Mouse (Mus musculus): ENCODE data around the gene Atp8b2. TPM values are rescaled to one million over a fixed set of nuclear protein-coding genes. Genes with fewer than 3 reads are reported as not detected.

Atp8b2 gene
- polyA plus RNA-seq, 1 experiment from 2014 or later: 6.2 TPM

- H3K9ac ChIP-seq (ENCODE audit: low read depth, low read length): no peak overlapping the region
- no peaks in the 10 kb centered on the region for H3K27me3 ChIP-seq (replicated peaks; ENCODE audit: control insufficient read depth, insufficient read depth, low read length)
- H3K4me2 ChIP-seq (ENCODE audit: low read depth, low read length): no peak overlapping the region
- H3K27ac ChIP-seq (ENCODE audit: low read length): no peak overlapping the region
- 88% methylated on average over 4 of the region's 4 CpGs for WGBS
- H3K36me3 ChIP-seq (ENCODE audit: control insufficient read depth, insufficient read depth, low read length): no peaks in the 10 kb centered on the region
- H3K4me1 ChIP-seq (ENCODE audit: control insufficient read depth, insufficient read depth, low read length): no peaks in the 10 kb centered on the region
- H3K4me3 ChIP-seq (ENCODE audit: low read length): no peak overlapping the region
- no peaks in the 10 kb centered on the region for H3K9me3 ChIP-seq (ENCODE audit: control insufficient read depth, low read length)
- no peak for ATAC-seq
Observed at GRCm38 (mm10) chr3:89987822-89988221, 24.5 kb upstream of the Atp8b2 start.

GRCm38 (mm10) chr3:89987211-89987610 is 23.9 kb upstream of the Atp8b2 start:
- H3K4me1 ChIP-seq (ENCODE audit: control insufficient read depth, insufficient read depth, low read length): no peaks in the 10 kb centered on the region
- H3K9ac ChIP-seq (ENCODE audit: low read depth, low read length): no peak overlapping the region
- no peaks in the 10 kb centered on the region for H3K9me3 ChIP-seq (ENCODE audit: control insufficient read depth, low read length)
- ATAC-seq: no peak
- no peaks in the 10 kb centered on the region for H3K27me3 ChIP-seq (replicated peaks; ENCODE audit: control insufficient read depth, insufficient read depth, low read length)
- no peak overlapping the region for H3K27ac ChIP-seq (ENCODE audit: low read length)
- H3K4me3 ChIP-seq (ENCODE audit: low read length): no peak overlapping the region
- H3K4me2 ChIP-seq (ENCODE audit: low read depth, low read length): no peak overlapping the region
- WGBS: 69% methylated on average over 3 of the region's 3 CpGs
- H3K36me3 ChIP-seq (ENCODE audit: control insufficient read depth, insufficient read depth, low read length): no peaks in the 10 kb centered on the region

GRCm38 (mm10) chr3:89982426-89982825 is 19.1 kb upstream of the Atp8b2 start:
- Histone ChIP-seq H3K27ac (ENCODE audit: low read length) (no peak overlapping the region), H3K4me1 (ENCODE audit: control insufficient read depth, insufficient read depth, low read length) (no peaks in the 10 kb centered on the region), H3K36me3 (ENCODE audit: control insufficient read depth, insufficient read depth, low read length) (no peaks in the 10 kb centered on the region), H3K4me3 (ENCODE audit: low read length) (no peak overlapping the region), H3K9ac (ENCODE audit: low read depth, low read length) (no peak overlapping the region), H3K9me3 (ENCODE audit: control insufficient read depth, low read length) (no peaks in the 10 kb centered on the region), H3K4me2 (ENCODE audit: low read depth, low read length) (no peak overlapping the region), H3K27me3 (replicated peaks; ENCODE audit: control insufficient read depth, insufficient read depth, low read length) (no peaks in the 10 kb centered on the region)
- 74% methylated on average over 5 of the region's 5 CpGs for WGBS
- ATAC-seq: no peak

GRCm38 (mm10) chr3:89976859-89977258 is 13.6 kb upstream of the Atp8b2 start:
- Histone ChIP-seq H3K4me2 (ENCODE audit: low read depth, low read length) (no peak overlapping the region), H3K9me3 (ENCODE audit: control insufficient read depth, low read length) (no peaks in the 10 kb centered on the region), H3K36me3 (ENCODE audit: control insufficient read depth, insufficient read depth, low read length) (no peaks in the 10 kb centered on the region), H3K27ac (ENCODE audit: low read length) (no peak overlapping the region), H3K4me3 (ENCODE audit: low read length) (no peak overlapping the region), H3K4me1 (ENCODE audit: control insufficient read depth, insufficient read depth, low read length) (no peaks in the 10 kb centered on the region), H3K9ac (ENCODE audit: low read depth, low read length) (no peak overlapping the region), H3K27me3 (replicated peaks; ENCODE audit: control insufficient read depth, insufficient read depth, low read length) (no peaks in the 10 kb centered on the region)
- no peak for ATAC-seq

GRCm38 (mm10) chr3:89968509-89968908 is 5.2 kb upstream of the Atp8b2 start:
- no peak for ATAC-seq
- H3K27ac ChIP-seq (ENCODE audit: low read length): no peak overlapping the region
- 63% methylated on average over 7 of the region's 7 CpGs for WGBS
- H3K36me3 ChIP-seq (ENCODE audit: control insufficient read depth, insufficient read depth, low read length): no peaks in the 10 kb centered on the region
- no peak overlapping the region for H3K4me3 ChIP-seq (ENCODE audit: low read length)
- H3K9me3 ChIP-seq (ENCODE audit: control insufficient read depth, low read length): no peaks in the 10 kb centered on the region
- H3K4me2 ChIP-seq (ENCODE audit: low read depth, low read length): no peak overlapping the region
- 0 out of 2 replicates have a peak, but pooled peaks cover 4% of the 10 kb centered on the region for H3K4me1 ChIP-seq (ENCODE audit: control insufficient read depth, insufficient read depth, low read length)
- H3K27me3 ChIP-seq (replicated peaks; ENCODE audit: control insufficient read depth, insufficient read depth, low read length): no peaks in the 10 kb centered on the region
- no peak overlapping the region for H3K9ac ChIP-seq (ENCODE audit: low read depth, low read length)

- Histone ChIP-seq H3K9me3 (ENCODE audit: control insufficient read depth, low read length) (no peaks in the 10 kb centered on the region), H3K27ac (ENCODE audit: low read length) (no peak overlapping the region), H3K27me3 (replicated peaks; ENCODE audit: control insufficient read depth, insufficient read depth, low read length) (no peaks in the 10 kb centered on the region), H3K4me2 (ENCODE audit: low read depth, low read length) (no peak overlapping the region), H3K4me3 (ENCODE audit: low read length) (no peak overlapping the region), H3K9ac (ENCODE audit: low read depth, low read length) (no peak overlapping the region), H3K4me1 (ENCODE audit: control insufficient read depth, insufficient read depth, low read length) (peaks cover 7% of the 10 kb centered on the region), H3K36me3 (ENCODE audit: control insufficient read depth, insufficient read depth, low read length) (no peaks in the 10 kb centered on the region)
- ATAC-seq: no peak
- WGBS: 66% methylated on average over 4 of the region's 4 CpGs
Observed at GRCm38 (mm10) chr3:89966946-89967345, 3.6 kb upstream of the Atp8b2 start.

- H3K4me1 ChIP-seq (ENCODE audit: control insufficient read depth, insufficient read depth, low read length): peaks cover 16% of the 10 kb centered on the region
- no peaks in the 10 kb centered on the region for H3K9me3 ChIP-seq (ENCODE audit: control insufficient read depth, low read length)
- H3K4me2 ChIP-seq (ENCODE audit: low read depth, low read length): no peak overlapping the region
- H3K4me3 ChIP-seq (ENCODE audit: low read length): no peak overlapping the region
- no peak overlapping the region for H3K9ac ChIP-seq (ENCODE audit: low read depth, low read length)
- ATAC-seq: no peak
- no peaks in the 10 kb centered on the region for H3K36me3 ChIP-seq (ENCODE audit: control insufficient read depth, insufficient read depth, low read length)
- WGBS: 95% methylated on average over 5 of the region's 5 CpGs
- H3K27me3 ChIP-seq (replicated peaks; ENCODE audit: control insufficient read depth, insufficient read depth, low read length): no peaks in the 10 kb centered on the region
- no peak overlapping the region for H3K27ac ChIP-seq (ENCODE audit: low read length)
Observed at GRCm38 (mm10) chr3:89965972-89966371, 2.7 kb upstream of the Atp8b2 start.

GRCm38 (mm10) chr3:89965557-89965956 is 2.2 kb upstream of the Atp8b2 start:
- H3K36me3 ChIP-seq (ENCODE audit: control insufficient read depth, insufficient read depth, low read length): no peaks in the 10 kb centered on the region
- H3K27ac ChIP-seq (ENCODE audit: low read length): no peak overlapping the region
- H3K9me3 ChIP-seq (ENCODE audit: control insufficient read depth, low read length): no peaks in the 10 kb centered on the region
- 96% methylated on average over 8 of the region's 8 CpGs for WGBS
- H3K9ac ChIP-seq (ENCODE audit: low read depth, low read length): no peak overlapping the region
- H3K4me1 ChIP-seq (ENCODE audit: control insufficient read depth, insufficient read depth, low read length): peaks cover 20% of the 10 kb centered on the region
- H3K27me3 ChIP-seq (replicated peaks; ENCODE audit: control insufficient read depth, insufficient read depth, low read length): no peaks in the 10 kb centered on the region
- no peak overlapping the region for H3K4me2 ChIP-seq (ENCODE audit: low read depth, low read length)
- no peak overlapping the region for H3K4me3 ChIP-seq (ENCODE audit: low read length)
- ATAC-seq: no peak

GRCm38 (mm10) chr3:89963926-89964739 is 825 bp upstream of the Atp8b2 start:
- H3K36me3 ChIP-seq (ENCODE audit: control insufficient read depth, insufficient read depth, low read length): no peaks in the 10 kb centered on the region
- peak overlapping the region; percentile 79 for H3K4me3 ChIP-seq (ENCODE audit: low read length)
- H3K9ac ChIP-seq (ENCODE audit: low read depth, low read length): peak overlapping the region; percentile 89
- 22% methylated on average over 22 of the region's 22 CpGs for WGBS
- H3K27ac ChIP-seq (ENCODE audit: low read length): peak overlapping the region; percentile 95
- peaks cover 25% of the 10 kb centered on the region for H3K4me1 ChIP-seq (ENCODE audit: control insufficient read depth, insufficient read depth, low read length)
- H3K27me3 ChIP-seq (replicated peaks; ENCODE audit: control insufficient read depth, insufficient read depth, low read length): no peaks in the 10 kb centered on the region
- peak overlapping the region; percentile 99 for H3K4me2 ChIP-seq (ENCODE audit: low read depth, low read length)
- no peak for ATAC-seq
- no peaks in the 10 kb centered on the region for H3K9me3 ChIP-seq (ENCODE audit: control insufficient read depth, low read length)
